In the genomic region with DNA sequence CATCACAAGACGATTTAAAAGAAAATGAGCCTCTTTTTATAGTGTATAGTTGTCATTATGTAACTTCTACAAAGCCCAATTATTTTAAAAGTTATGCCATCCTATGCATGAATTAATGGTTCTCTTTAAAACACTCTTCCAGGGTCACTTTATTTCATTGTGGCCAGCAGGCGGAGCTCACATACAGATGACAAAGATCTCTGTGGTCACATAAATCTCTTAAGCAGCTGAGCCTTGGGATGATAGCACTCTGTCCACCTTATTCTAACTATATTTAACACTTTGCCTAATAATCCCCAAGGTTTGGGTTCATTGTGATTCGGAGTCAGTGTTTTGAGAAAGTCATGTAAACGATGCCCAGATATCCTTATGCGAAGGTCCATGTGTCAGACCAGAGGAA, we compare ENCODE assay signal across 8 mouse cellular contexts. TPM values are rescaled to one million over a fixed set of nuclear protein-coding genes. Genes with fewer than 3 reads are reported as not detected.
DNase-seq lines count a peak whose midpoint lies in the region.

No protein-coding gene starts in this region.

- DNase-seq in left cerebral cortex, adult 18-20 months (ENCODE audit: low spot score in 2 of 2): peak; percentile 65 to 71
- DNase-seq in left cerebral cortex, adult 11 months (ENCODE audit: low spot score): no peak
- DNase-seq in adrenal gland, postnatal 10 days: peak; percentile 41
- DNase-seq in embryo, embryonic 10.5 days (ENCODE audit: low spot score): peak; percentile 66
- DNase-seq in layer of hippocampus, postnatal 10 days (ENCODE audit: low spot score in 2 of 2): peak; percentile 48 to 72
- DNase-seq in retina, postnatal 7 days (ENCODE audit: low read depth, low spot score): peak; percentile 53
- no peak for DNase-seq in urinary bladder, postnatal 10 days (ENCODE audit: low spot score)
- no peak for DNase-seq in thymus, postnatal 25 days

RNA-seq across cellular contexts. Expression of a gene that starts 56.9 kb away (rescaled TPM):
- 100 to 1,000 TPM; 441 to 504 TPM for total RNA-seq in left cerebral cortex, adult 18-20 months (2021)
- total RNA-seq in adrenal gland, postnatal 10 days (2021): 10 to 100 TPM; 12.9 to 13.9 TPM
- 100 to 1,000 TPM; 222 to 228 TPM for total RNA-seq in layer of hippocampus, postnatal 10 days (2021)

Comparison
In these comparisons a context has a peak if more than half of its experiments do, and no peak if none do; other contexts are left out.
1. DNase-seq: peak in left cerebral cortex, adult 18-20 months (2 of 2), adrenal gland, postnatal 10 days (single experiment), embryo, embryonic 10.5 days (single experiment), layer of hippocampus, postnatal 10 days (2 of 2) and retina, postnatal 7 days (single experiment); none in left cerebral cortex, adult 11 months (single experiment), urinary bladder, postnatal 10 days (single experiment) and thymus, postnatal 25 days (single experiment).
2. RNA of a gene that starts 56.9 kb away (total RNA-seq): 441 to 504 TPM in left cerebral cortex, adult 18-20 months and 222 to 228 TPM in layer of hippocampus, postnatal 10 days; 12.9 to 13.9 TPM in adrenal gland, postnatal 10 days; every median in the first group is over 10 times any median in the second.